ENCODE assay signal across 8 mouse cellular contexts in the genomic region with DNA sequence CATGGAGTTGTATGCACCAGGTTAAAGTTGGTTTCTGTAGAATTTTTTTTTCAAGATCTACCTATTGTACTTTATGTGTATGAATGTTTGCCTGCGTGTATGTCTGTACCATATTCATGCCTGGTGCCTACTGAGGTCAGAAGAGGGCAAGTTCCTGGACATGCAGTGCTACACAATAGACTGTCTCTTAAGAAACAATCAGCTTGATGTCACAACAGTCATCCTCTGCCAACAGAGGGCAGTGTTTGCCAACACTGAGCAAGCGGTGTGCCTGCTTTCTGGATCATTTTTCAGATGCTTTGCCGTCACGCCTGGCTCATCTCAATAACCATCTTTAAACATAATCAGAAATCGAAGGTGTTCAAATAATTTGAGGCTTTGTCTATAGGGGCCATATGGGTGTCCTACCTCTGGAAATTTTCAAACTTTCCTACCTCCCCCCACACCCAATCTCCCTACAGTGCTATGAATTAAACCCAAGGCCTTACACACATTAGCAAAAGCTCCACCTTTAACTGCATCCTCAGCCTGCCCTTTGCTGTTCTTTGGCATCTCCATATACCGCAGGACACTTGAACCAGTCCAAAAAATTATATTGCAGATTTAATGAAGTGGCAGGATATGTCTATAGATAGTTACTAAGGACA. TPM values are rescaled to one million over a fixed set of nuclear protein-coding genes. Genes with fewer than 3 reads are reported as not detected.
DNase-seq lines count a peak whose midpoint lies in the region; ATAC-seq and TF ChIP-seq lines count a peak whose summit lies in the region.

No protein-coding gene starts in this region.

- peak; percentile 78 for DNase-seq in 3T3-L1 (ENCODE audit: low read depth, low spot score)
- DNase-seq in adrenal gland, adult 18-20 months (ENCODE audit: low spot score in 2 of 2) = peak; percentile 60 to 66
- peak; percentile 80 for DNase-seq in embryo, embryonic 11 days
- peak; percentile 67 for DNase-seq in heart, adult 8-10 months (ENCODE audit: low spot score)
- peak; percentile 76 for DNase-seq in limb, embryonic 11.5 days (ENCODE audit: low spot score)
- DNase-seq in midbrain, postnatal 0 days (ENCODE audit: low spot score) = peak; percentile 81

- H3K9me3 ChIP-seq in kidney, embryonic 14.5 days (ENCODE audit: control insufficient read depth, low read length) = no peaks in the 10 kb centered on the region
- no peaks in the 10 kb centered on the region for H3K9me3 ChIP-seq in limb, embryonic 11.5 days (ENCODE audit: control insufficient read depth, low read length)
- no peaks in the 10 kb centered on the region for H3K9me3 ChIP-seq in midbrain, postnatal 0 days (ENCODE audit: low read length)
- no peaks in the 10 kb centered on the region for H3K9me3 ChIP-seq in stomach, embryonic 15.5 days

- no peak overlapping the region for H3K9ac ChIP-seq in kidney, embryonic 14.5 days (ENCODE audit: low read depth, low read length)
- H3K9ac ChIP-seq in limb, embryonic 11.5 days (ENCODE audit: low read length) = no peak overlapping the region
- no peak overlapping the region for H3K9ac ChIP-seq in midbrain, postnatal 0 days (replicated peaks; ENCODE audit: low read length, poor library complexity, severe bottlenecking)
- H3K9ac ChIP-seq in stomach, embryonic 15.5 days = no peak overlapping the region

- H3K4me2 ChIP-seq in kidney, embryonic 14.5 days (replicated peaks; ENCODE audit: low read depth, low read length) = no peak overlapping the region
- no peak overlapping the region for H3K4me2 ChIP-seq in limb, embryonic 11.5 days (ENCODE audit: low read depth, severe bottlenecking)
- H3K4me2 ChIP-seq in midbrain, postnatal 0 days (ENCODE audit: low read depth, low read length, poor library complexity, severe bottlenecking) = no peak overlapping the region
- H3K4me2 ChIP-seq in stomach, embryonic 15.5 days = no peak overlapping the region

- H3K27me3 ChIP-seq in kidney, embryonic 14.5 days (ENCODE audit: control insufficient read depth, insufficient read depth, low read length) = no peaks in the 10 kb centered on the region
- H3K27me3 ChIP-seq in limb, embryonic 11.5 days (ENCODE audit: control insufficient read depth, insufficient read depth, low read length) = no peaks in the 10 kb centered on the region
- H3K27me3 ChIP-seq in midbrain, postnatal 0 days (ENCODE audit: insufficient read depth, low read length) = no peaks in the 10 kb centered on the region
- no peaks in the 10 kb centered on the region for H3K27me3 ChIP-seq in stomach, embryonic 15.5 days (replicated peaks)

- H3K27ac ChIP-seq in kidney, embryonic 14.5 days (ENCODE audit: low read depth, low read length) = no peak overlapping the region
- H3K27ac ChIP-seq in limb, embryonic 11.5 days (replicated peaks; ENCODE audit: low read depth, low read length) = no peak overlapping the region
- H3K27ac ChIP-seq in midbrain, postnatal 0 days (ENCODE audit: low read depth, low read length) = no peak overlapping the region
- peak overlapping the region; percentile 54; the same call in 1 of the 2 replicates for H3K27ac ChIP-seq in stomach, embryonic 15.5 days

- 59% methylated on average over 6 of the region's 6 CpGs for WGBS in kidney, embryonic 14.5 days
- whole genome bisulfite sequencing in limb, embryonic 11.5 days = 73% methylated on average over 6 of the region's 6 CpGs
- WGBS in midbrain, postnatal 0 days = 36% methylated on average over 6 of the region's 6 CpGs
- WGBS in stomach, embryonic 15.5 days = 44% methylated on average over 6 of the region's 6 CpGs

- ATAC-seq in kidney, embryonic 14.5 days (ENCODE audit: low FRiP score, low TSS enrichment) = peak; percentile 65; the same call in 1 of the 2 replicates
- 0 out of 2 replicates have a peak, but pooled peaks have one; percentile 44 for ATAC-seq in limb, embryonic 11.5 days (ENCODE audit: insufficient number of reproducible peaks, low FRiP score, low TSS enrichment, low read depth)
- no peak for ATAC-seq in midbrain, postnatal 0 days (ENCODE audit: low FRiP score)
- no peak for ATAC-seq in stomach, embryonic 15.5 days (ENCODE audit: insufficient read depth, low FRiP score, low read depth)

- H3K4me1 ChIP-seq in kidney, embryonic 14.5 days (ENCODE audit: control insufficient read depth, insufficient read depth, low read length) = no peaks in the 10 kb centered on the region
- no peaks in the 10 kb centered on the region for H3K4me1 ChIP-seq in limb, embryonic 11.5 days (ENCODE audit: control insufficient read depth, insufficient read depth, low read length)
- H3K4me1 ChIP-seq in midbrain, postnatal 0 days (ENCODE audit: insufficient read depth, low read length) = no peaks in the 10 kb centered on the region
- no peaks in the 10 kb centered on the region for H3K4me1 ChIP-seq in stomach, embryonic 15.5 days

- peaks cover 23% of the 10 kb centered on the region for H3K36me3 ChIP-seq in kidney, embryonic 14.5 days (ENCODE audit: control insufficient read depth, insufficient read depth, low read length)
- H3K36me3 ChIP-seq in limb, embryonic 11.5 days (ENCODE audit: control insufficient read depth, insufficient read depth, low read length) = peaks cover 4% of the 10 kb centered on the region; the same call in 1 of the 2 replicates
- H3K36me3 ChIP-seq in midbrain, postnatal 0 days (ENCODE audit: insufficient read depth, low read length) = no peaks in the 10 kb centered on the region; the same call in 1 of the 2 replicates
- no peaks in the 10 kb centered on the region; the same call in 1 of the 2 replicates for H3K36me3 ChIP-seq in stomach, embryonic 15.5 days

- H3K4me3 ChIP-seq in kidney, embryonic 14.5 days (ENCODE audit: low read length) = no peak overlapping the region
- H3K4me3 ChIP-seq in limb, embryonic 11.5 days (ENCODE audit: low read depth, low read length) = no peak overlapping the region
- no peak overlapping the region for H3K4me3 ChIP-seq in midbrain, postnatal 0 days (ENCODE audit: low read depth, low read length)
- no peak overlapping the region for H3K4me3 ChIP-seq in stomach, embryonic 15.5 days (replicated peaks)

- peak; percentile 90 for TF ChIP-seq CTCF in midbrain, postnatal 0 days (IDR thresholded peaks at IDR 0.05)

RNA-seq across cellular contexts. Expression of a gene that starts 25.0 kb away (rescaled TPM):
- 10 to 100 TPM; 22.9 to 33.6 TPM for total RNA-seq in adrenal gland, adult 18-20 months (2021)
- total RNA-seq in heart, adult 8-10 months (2022) = 1 to 10 TPM; 2.4 to 4.7 (median 3.3) TPM
- 5.1 and 7.3 TPM in 2 replicates for polyA plus RNA-seq in kidney, embryonic 14.5 days (2014; fragmentation: Nextera tagmentation; extraction: Ambion mirVana)
- polyA plus RNA-seq in limb, embryonic 11.5 days (2014; fragmentation: Nextera tagmentation; extraction: Ambion mirVana) = 1.7 and 2.3 TPM in 2 replicates
- 0.80 and 1.3 TPM in 2 replicates for total RNA-seq in midbrain, postnatal 0 days (2014; rRNA removed)
- polyA plus RNA-seq in midbrain, postnatal 0 days (2015; fragmentation: Nextera tagmentation; extraction: Ambion mirVana) = 0.38 and 0.63 TPM in 2 replicates
- 5.5 and 6.0 TPM in 2 replicates for polyA plus RNA-seq in stomach, embryonic 15.5 days (2015; fragmentation: Nextera tagmentation; extraction: Ambion mirVana)

RNA-seq across cellular contexts. Expression of a gene that starts 27.4 kb away (rescaled TPM):
- total RNA-seq in adrenal gland, adult 18-20 months (2021) = 100 to 1,000 TPM; 107 to 130 TPM
- 10 to 100 TPM; 55.6 to 68.7 (median 62.6) TPM for total RNA-seq in heart, adult 8-10 months (2022)
- 67.3 and 95.9 TPM in 2 replicates for polyA plus RNA-seq in kidney, embryonic 14.5 days (2014; fragmentation: Nextera tagmentation; extraction: Ambion mirVana)
- polyA plus RNA-seq in limb, embryonic 11.5 days (2014; fragmentation: Nextera tagmentation; extraction: Ambion mirVana) = 63.3 and 63.4 TPM in 2 replicates
- total RNA-seq in midbrain, postnatal 0 days (2014; rRNA removed) = 121 and 140 TPM in 2 replicates
- polyA plus RNA-seq in midbrain, postnatal 0 days (2015; fragmentation: Nextera tagmentation; extraction: Ambion mirVana) = 41.3 and 51.7 TPM in 2 replicates
- polyA plus RNA-seq in stomach, embryonic 15.5 days (2015; fragmentation: Nextera tagmentation; extraction: Ambion mirVana) = 65.0 and 71.6 TPM in 2 replicates

Comparison
In these comparisons a context has a peak if more than half of its experiments do, and no peak if none do; other contexts are left out.
1. ATAC-seq: peak in kidney, embryonic 14.5 days (single experiment) and limb, embryonic 11.5 days (single experiment); none in midbrain, postnatal 0 days (single experiment) and stomach, embryonic 15.5 days (single experiment).
2. Peak in every context shown above with its lines, with median percentiles within 50 percentile points of each other: DNase-seq.